Comparison of ENCODE assay signal across 14 mouse cellular contexts in the genomic region with DNA sequence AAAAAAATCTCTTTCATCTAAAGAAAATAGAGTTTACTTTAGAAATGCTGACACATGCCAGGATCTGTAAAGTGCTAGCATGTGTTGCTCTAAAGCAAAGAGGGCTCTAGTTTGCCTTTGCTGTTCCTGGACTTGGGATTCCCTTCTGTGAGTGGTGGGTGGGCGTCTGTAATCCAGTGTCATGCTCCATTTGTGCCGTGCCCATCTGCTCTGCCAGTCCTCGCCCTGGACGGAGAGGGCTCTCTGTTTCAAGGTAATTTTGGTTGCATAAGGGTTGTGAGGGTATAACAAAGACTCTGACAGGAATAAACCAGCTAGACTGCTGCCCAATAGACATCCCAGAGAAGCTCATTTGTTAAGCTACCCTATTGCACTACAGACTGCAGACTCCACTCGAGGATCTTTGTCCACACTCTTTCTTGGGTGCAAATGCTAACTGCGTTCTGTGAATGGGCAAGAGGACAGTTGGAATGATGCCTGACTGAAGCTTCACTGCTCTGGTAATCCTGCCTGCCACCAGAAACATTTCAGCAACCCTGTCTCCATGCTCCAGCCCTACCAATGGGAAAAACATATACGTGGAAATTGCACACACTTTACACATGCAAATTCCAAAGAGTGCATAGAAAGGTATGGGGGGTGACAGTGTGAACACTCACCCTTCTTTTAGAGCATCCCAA.
DNase-seq lines count a peak whose midpoint lies in the region; ATAC-seq lines count a peak whose summit lies in the region.
"Had no signal": no experiment of that assay in that cellular context is flagged by ENCODE, and none has a peak within 500 bp of the region (broad histone marks: within the 10 kb centered on the region; RNA-seq: fewer than 3 reads in every experiment).

No protein-coding gene starts in this region.

- H3K4me1 ChIP-seq in neural tube, embryonic 15.5 days, result peaks cover 15% of the 10 kb centered on the region

- no peak for ATAC-seq in neural tube, embryonic 15.5 days (ENCODE audit: low FRiP score)

- WGBS in neural tube, embryonic 15.5 days, result 50% methylated on average over 7 of the region's 7 CpGs

- H3K9me3 ChIP-seq in neural tube, embryonic 15.5 days (replicated peaks), result no peaks in the 10 kb centered on the region
- H3K9me3 ChIP-seq: embryonic facial prominence, embryonic 15.5 days; limb, embryonic 13.5 days; stomach, embryonic 15.5 days had no signal

- peak; percentile 49 to 56 for DNase-seq in cerebellum, adult 18-20 months
- DNase-seq in cerebellum, adult 9-10 months, result no peak
- DNase-seq in kidney, postnatal 25 days, result peak; percentile 37 to 56
- no peak for DNase-seq in kidney, adult 18-20 months
- peak; percentile 33 for DNase-seq in retina, postnatal 1 day
- no peak for DNase-seq in retina, embryonic 14.5 days (ENCODE audit: low spot score)
- DNase-seq in spleen, adult 18-20 months, result no peak
- DNase-seq: heart, adult 2 months; right cerebral cortex, postnatal 25 days had no signal

- H3K36me3 ChIP-seq in neural tube, embryonic 15.5 days, result no peaks in the 10 kb centered on the region
- H3K36me3 ChIP-seq: embryonic facial prominence, embryonic 15.5 days; limb, embryonic 13.5 days; stomach, embryonic 15.5 days had no signal

- no peak overlapping the region for H3K9ac ChIP-seq in neural tube, embryonic 15.5 days (replicated peaks)
- H3K9ac ChIP-seq: embryonic facial prominence, embryonic 15.5 days; limb, embryonic 13.5 days; stomach, embryonic 15.5 days had no signal

- peak overlapping the region; percentile 63 for H3K27ac ChIP-seq in neural tube, embryonic 15.5 days (replicated peaks)
- H3K27ac ChIP-seq: embryonic facial prominence, embryonic 15.5 days; heart, adult 2 months; limb, embryonic 13.5 days; macrophage; stomach, embryonic 15.5 days had no signal

- H3K4me2 ChIP-seq in neural tube, embryonic 15.5 days, result no peak overlapping the region
- H3K4me2 ChIP-seq: embryonic facial prominence, embryonic 15.5 days; limb, embryonic 13.5 days; stomach, embryonic 15.5 days had no signal

- no peak overlapping the region for H3K4me3 ChIP-seq in neural tube, embryonic 15.5 days (replicated peaks)
- H3K4me3 ChIP-seq: embryonic facial prominence, embryonic 15.5 days; heart, adult 2 months; limb, embryonic 13.5 days; stomach, embryonic 15.5 days had no signal

- no peaks in the 10 kb centered on the region for H3K27me3 ChIP-seq in neural tube, embryonic 15.5 days (replicated peaks)
- H3K27me3 ChIP-seq: embryonic facial prominence, embryonic 15.5 days; limb, embryonic 13.5 days; stomach, embryonic 15.5 days had no signal

Comparison
In these comparisons a context has a peak if more than half of its experiments do, and no peak if none do; other contexts are left out.
1. DNase-seq: peak in cerebellum, adult 18-20 months (2 of 2), kidney, postnatal 25 days (2 of 2) and retina, postnatal 1 day (single experiment); none in cerebellum, adult 9-10 months (single experiment), kidney, adult 18-20 months (single experiment), retina, embryonic 14.5 days (single experiment) and spleen, adult 18-20 months (0 of 2).